Mouse (Mus musculus) hindbrain, postnatal 0 days (tissue): Measurements from ENCODE around the gene Bcam. TPM values are rescaled to one million over a fixed set of nuclear protein-coding genes. Genes with fewer than 3 reads are reported as not detected.
A peak's percentile ranks its signal among the peaks of the same experiment; 100 is the strongest.

ENCODE experiments used
- ATAC-seq: fragments of 200-750 bp; cut with Nextera tagmentation; 2 replicates; pipeline ENCODE4 v1.8.0; 2017; ENCODE audit warnings: mild to moderate bottlenecking, moderate TSS enrichment, moderate library complexity
- DNase-seq: peaks from one replicate; pipeline ENCODE4 v3.0.0-alpha.2; 2015; ENCODE audit warnings: low spot score
- H3K27ac ChIP-seq: fragments of 300-500 bp; sonication (generic); 2 replicates; pipeline ENCODE4 v1.5.1; 2014; ENCODE audit warnings: mild to moderate bottlenecking
- H3K27me3 ChIP-seq: fragments of 300-500 bp; sonication (generic); 2 replicates; pipeline ENCODE4 v1.6.1; 2014; ENCODE audit warnings: low read length, mixed read lengths; ENCODE audit not compliant: insufficient read depth
- H3K36me3 ChIP-seq: fragments of 300-500 bp; sonication (generic); 2 replicates; pipeline ENCODE4 v1.6.1; 2014; ENCODE audit warnings: low read length, mixed read lengths; ENCODE audit not compliant: insufficient read depth
- H3K4me1 ChIP-seq: fragments of 300-500 bp; sonication (generic); 2 replicates; pipeline ENCODE4 v1.6.1; 2014; ENCODE audit warnings: antibody characterized with exemption, low read length, mixed read lengths; ENCODE audit not compliant: insufficient read depth
- H3K4me2 ChIP-seq: fragments of 300-500 bp; sonication (generic); 2 replicates; pipeline ENCODE4 v1.6.1; 2014; ENCODE audit warnings: low read depth, mild to moderate bottlenecking, low read length, moderate library complexity, mixed read lengths
- H3K4me3 ChIP-seq: fragments of 300-500 bp; sonication (generic); 2 replicates; pipeline ENCODE4 v1.5.1; 2014; ENCODE audit warnings: low read length
- H3K9ac ChIP-seq: fragments of 300-500 bp; sonication (generic); replicated peaks from 2 replicates; pipeline ENCODE4 v1.6.1; 2014; ENCODE audit warnings: mild to moderate bottlenecking, low read length, moderate library complexity, mixed read lengths
- H3K9me3 ChIP-seq: fragments of 300-500 bp; sonication (generic); 2 replicates; pipeline ENCODE4 v1.6.1; 2016; ENCODE audit warnings: low read length, mixed read lengths
- CTCF ChIP-seq: IDR thresholded peaks from 2 replicates; pipeline ENCODE4 v1.5.1; 2016; ENCODE audit warnings: antibody characterized with exemption, control low read depth, low read depth
- WGBS: fragments of 180-500 bp; shearing (Covaris S2); extraction: QIAGEN DNeasy Blood & Tissue Kit; methylation state at CpG from one replicate; pipeline ENCODE4 v1.1.7; 2014; 5-methylcytosine and 5-hydroxymethylcytosine counted together
- polyA plus RNA-seq: library from polyadenylated mRNA; unstranded; fragments of >200 nt; fragmentation: Nextera tagmentation; extraction: Ambion mirVana; gene quantifications from 2 replicates; pipeline ENCODE4 v1.2.1, GENCODE M21; 2015
- total RNA-seq: library from RNA; depleted of rRNA; stranded (reverse); fragments of >200 nt; gene quantifications from 2 replicates; pipeline ENCODE4 v1.2.3, GENCODE M21; 2014

The Bcam gene
- total and polyA plus RNA-seq, 2 experiments from 2014 or later: 29.0 to 50.7 TPM

GRCm38 (mm10) chr7:19785874-19786458 lies 15.2 kb upstream of the Bcam start:
- no peak for TF ChIP-seq CTCF
- H3K9ac ChIP-seq: no peak overlapping the region
- H3K27ac ChIP-seq: no peak overlapping the region
- DNase-seq (no peak), ATAC-seq (no peak)
- H3K27me3 ChIP-seq: no peaks in the 10 kb centered on the region
- no peaks in the 10 kb centered on the region for H3K36me3 ChIP-seq
- no peaks in the 10 kb centered on the region; the same call in 1 of the 2 replicates for H3K9me3 ChIP-seq
- no peak overlapping the region for H3K4me3 ChIP-seq
- WGBS: 37% methylated on average over 12 of the region's 12 CpGs
- no peak overlapping the region for H3K4me2 ChIP-seq
- no peaks in the 10 kb centered on the region for H3K4me1 ChIP-seq

GRCm38 (mm10) chr7:19784764-19785535 lies 14.1 kb upstream of the Bcam start:
- Histone ChIP-seq H3K4me2 (no peak overlapping the region), H3K4me1 (no peaks in the 10 kb centered on the region), H3K27ac (no peak overlapping the region), H3K27me3 (no peaks in the 10 kb centered on the region), H3K9ac (no peak overlapping the region), H3K9me3 (no peaks in the 10 kb centered on the region; the same call in 1 of the 2 replicates), H3K36me3 (no peaks in the 10 kb centered on the region), H3K4me3 (no peak overlapping the region)
- 38% methylated on average over 11 of the region's 11 CpGs for WGBS
- DNase-seq (no peak), ATAC-seq (no peak)
- TF ChIP-seq CTCF: peak; percentile 55

GRCm38 (mm10) chr7:19783630-19784029 lies 12.8 kb upstream of the Bcam start:
- 80% methylated on average over 8 of the region's 8 CpGs for WGBS
- H3K9me3 ChIP-seq: no peaks in the 10 kb centered on the region; the same call in 1 of the 2 replicates

GRCm38 (mm10) chr7:19782645-19783044 lies 11.8 kb upstream of the Bcam start:
- WGBS: 92% methylated on average over 4 of the region's 4 CpGs
- Histone ChIP-seq H3K4me3 (no peak overlapping the region), H3K4me2 (no peak overlapping the region), H3K27me3 (no peaks in the 10 kb centered on the region), H3K36me3 (no peaks in the 10 kb centered on the region), H3K9me3 (no peaks in the 10 kb centered on the region; the same call in 1 of the 2 replicates), H3K27ac (no peak overlapping the region), H3K9ac (no peak overlapping the region), H3K4me1 (no peaks in the 10 kb centered on the region)
- ATAC-seq (no peak), DNase-seq (peak; percentile 43)
- peak; percentile 61 for TF ChIP-seq CTCF

More at GRCm38 (mm10) chr7:19783630-19784029, 12.8 kb upstream of the Bcam start:
- Histone ChIP-seq H3K4me1 (no peaks in the 10 kb centered on the region), H3K36me3 (no peaks in the 10 kb centered on the region), H3K27ac (no peak overlapping the region), H3K4me2 (no peak overlapping the region), H3K27me3 (no peaks in the 10 kb centered on the region), H3K9ac (no peak overlapping the region), H3K4me3 (no peak overlapping the region)
- no peak for TF ChIP-seq CTCF
- ATAC-seq: no peak
- DNase-seq: no peak

GRCm38 (mm10) chr7:19781741-19782140 lies 10.9 kb upstream of the Bcam start:
- no peaks in the 10 kb centered on the region for H3K36me3 ChIP-seq
- ATAC-seq (no peak), DNase-seq (no peak)
- TF ChIP-seq CTCF: no peak
- no peak overlapping the region for H3K4me3 ChIP-seq
- 91% methylated on average over 7 of the region's 7 CpGs for WGBS
- H3K27ac ChIP-seq: no peak overlapping the region
- H3K9ac ChIP-seq: no peak overlapping the region
- no peaks in the 10 kb centered on the region for H3K27me3 ChIP-seq
- no peak overlapping the region for H3K4me2 ChIP-seq
- no peaks in the 10 kb centered on the region; the same call in 1 of the 2 replicates for H3K9me3 ChIP-seq
- no peaks in the 10 kb centered on the region for H3K4me1 ChIP-seq

- Histone ChIP-seq H3K9ac (no peak overlapping the region), H3K27me3 (no peaks in the 10 kb centered on the region), H3K27ac (no peak overlapping the region), H3K4me2 (no peak overlapping the region), H3K4me1 (no peaks in the 10 kb centered on the region), H3K4me3 (no peak overlapping the region), H3K36me3 (no peaks in the 10 kb centered on the region), H3K9me3 (no peaks in the 10 kb centered on the region; the same call in 1 of the 2 replicates)
- 77% methylated on average over 4 of the region's 4 CpGs for WGBS
- ATAC-seq (no peak), DNase-seq (no peak)
- peak; percentile 34; the same call in 1 of the 2 replicates for TF ChIP-seq CTCF
Measured at GRCm38 (mm10) chr7:19779903-19780302, 9.1 kb upstream of the Bcam start.

GRCm38 (mm10) chr7:19778645-19779044 lies 7.8 kb upstream of the Bcam start:
- Histone ChIP-seq H3K9ac (no peak overlapping the region), H3K4me1 (no peaks in the 10 kb centered on the region), H3K27me3 (no peaks in the 10 kb centered on the region), H3K4me2 (no peak overlapping the region), H3K4me3 (no peak overlapping the region), H3K36me3 (no peaks in the 10 kb centered on the region), H3K9me3 (no peaks in the 10 kb centered on the region; the same call in 1 of the 2 replicates), H3K27ac (no peak overlapping the region)
- ATAC-seq: no peak
- WGBS: 87% methylated on average over 8 of the region's 8 CpGs
- DNase-seq: no peak
- TF ChIP-seq CTCF: no peak
